Mouse (Mus musculus) bone marrow, adult 2 months (tissue): ENCODE results near the gene Fgr.

Experiments used
- CTCF ChIP-seq: fragments of 200-500 bp; IDR thresholded peaks from 2 replicates; pipeline ENCODE4 v1.5.1; 2011; ENCODE audit warnings: low read length, control low read depth; ENCODE audit not compliant: control insufficient read depth, insufficient read depth
- POLR2A ChIP-seq: fragments of 200-500 bp; IDR thresholded peaks from 2 replicates; pipeline ENCODE4 v1.6.1; 2011; ENCODE audit warnings: low read depth, mild to moderate bottlenecking, control low read depth, low read length, borderline replicate concordance; ENCODE audit not compliant: control insufficient read depth

DNA sequence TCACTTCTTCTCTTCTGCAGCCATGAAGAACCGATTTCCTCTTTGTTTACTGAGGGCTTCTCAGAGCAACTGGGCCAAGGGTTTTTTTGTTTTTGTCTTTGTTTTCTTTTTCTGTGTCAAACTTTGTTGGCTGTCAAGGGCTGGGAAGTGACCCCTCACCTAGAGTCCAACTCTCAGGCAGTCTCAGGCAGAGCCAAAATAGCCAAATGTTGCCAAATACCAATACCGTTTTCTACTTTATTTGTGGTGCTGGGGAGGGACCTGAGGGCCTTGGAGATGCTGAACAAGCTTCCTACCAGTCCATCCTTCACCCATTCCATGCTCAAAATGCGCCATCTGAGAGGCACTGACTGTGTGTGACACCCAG is 14.2 kb upstream of the Fgr start:
- TF ChIP-seq CTCF (no peak), POLR2A (no peak)
